Comparison of ENCODE assay signal across 8 mouse cellular contexts in genomic region chr19:29064451-29065102, GRCm38 (mm10). TPM values are rescaled to one million over a fixed set of nuclear protein-coding genes. Genes with fewer than 3 reads are reported as not detected.
DNase-seq lines count a peak whose midpoint lies in the region; ATAC-seq and TF ChIP-seq lines count a peak whose summit lies in the region.

No protein-coding gene starts in this region.

- DNase-seq in lung, adult 2 months, result peak; percentile 45
- no peak for DNase-seq in lung, postnatal 25 days (ENCODE audit: low spot score)
- peak; percentile 92 for DNase-seq in c-Kit-positive CD71-positive TER-119-positive erythroid progenitor cells, embryonic 14.5 days (ENCODE audit: low spot score)
- peak; percentile 60 for DNase-seq in heart, adult 8-10 months (ENCODE audit: low spot score)
- DNase-seq in kidney, postnatal 0 days (ENCODE audit: low spot score), result peak; percentile 20
- peak; percentile 35 for DNase-seq in thymus, postnatal 14 days
- DNase-seq in left cerebral cortex, postnatal 10 days (ENCODE audit: extremely low spot score in 1 of 2, low spot score in 2 of 2), result no peak

- ATAC-seq in kidney, postnatal 0 days (replicated peaks; ENCODE audit: low FRiP score, low read depth), result no peak
- ATAC-seq in midbrain, embryonic 12.5 days (ENCODE audit: low FRiP score, low read depth), result 0 out of 2 replicates have a peak, but pooled peaks have one; percentile 20

- no peaks in the 10 kb centered on the region for H3K27me3 ChIP-seq in kidney, postnatal 0 days (ENCODE audit: insufficient read depth, low read length)
- H3K27me3 ChIP-seq in midbrain, embryonic 12.5 days, result no peaks in the 10 kb centered on the region

- peak overlapping the region; percentile 44 for H3K4me2 ChIP-seq in kidney, postnatal 0 days (ENCODE audit: low read length)
- no peak overlapping the region for H3K4me2 ChIP-seq in midbrain, embryonic 12.5 days (replicated peaks)

- no peaks in the 10 kb centered on the region for H3K36me3 ChIP-seq in kidney, postnatal 0 days (ENCODE audit: insufficient read depth, low read length)
- H3K36me3 ChIP-seq in midbrain, embryonic 12.5 days, result no peaks in the 10 kb centered on the region

- H3K9me3 ChIP-seq in kidney, postnatal 0 days (replicated peaks; ENCODE audit: low read length), result no peaks in the 10 kb centered on the region
- H3K9me3 ChIP-seq in midbrain, embryonic 12.5 days, result no peaks in the 10 kb centered on the region

- H3K9ac ChIP-seq in kidney, postnatal 0 days (ENCODE audit: low read depth, low read length), result no peak overlapping the region
- H3K9ac ChIP-seq in midbrain, embryonic 12.5 days (replicated peaks), result no peak overlapping the region

- 0 out of 2 replicates have a peak overlapping the region, but pooled peaks have one; percentile 56 for H3K27ac ChIP-seq in kidney, postnatal 0 days
- H3K27ac ChIP-seq in midbrain, embryonic 12.5 days (replicated peaks), result no peak overlapping the region

- no peak for TF ChIP-seq CTCF in lung, adult 2 months (IDR thresholded peaks at IDR 0.05; ENCODE audit: insufficient read depth, low read length)
- peak; percentile 14; the same call in 1 of the 2 replicates for TF ChIP-seq CTCF in kidney, postnatal 0 days (IDR thresholded peaks at IDR 0.05; ENCODE audit: low read depth)

- intact Hi-C loops in left cerebral cortex, postnatal 10 days (cut with DNase I), result loop anchor here (2.0 to 10.0 kb wide), 3 partner anchors 190 to 438 kb away; partner anchors contain the start of gene Jak2

- H3K4me1 ChIP-seq in lung, adult 2 months (ENCODE audit: control insufficient read depth, insufficient read depth, low read length), result peaks cover 3% of the 10 kb centered on the region; the same call in 1 of the 2 replicates
- peaks cover 7% of the 10 kb centered on the region; the same call in 1 of the 2 replicates for H3K4me1 ChIP-seq in kidney, postnatal 0 days (replicated peaks; ENCODE audit: insufficient read depth, low read length)
- peaks cover 4% of the 10 kb centered on the region for H3K4me1 ChIP-seq in midbrain, embryonic 12.5 days

- TF ChIP-seq POLR2A in lung, adult 2 months (IDR thresholded peaks at IDR 0.05; ENCODE audit: borderline replicate concordance, extremely low read depth, low read depth, low read length), result no peak

- WGBS in lung, adult 2 months, result 28% methylated on average over 9 of the region's 9 CpGs
- WGBS in kidney, postnatal 0 days, result 53% methylated on average over 9 of the region's 9 CpGs
- WGBS in midbrain, embryonic 12.5 days, result 70% methylated on average over 9 of the region's 9 CpGs

- H3K4me3 ChIP-seq in lung, adult 2 months (replicated peaks; ENCODE audit: extremely low read depth, low read depth, low read length), result no peak overlapping the region
- H3K4me3 ChIP-seq in kidney, postnatal 0 days (replicated peaks; ENCODE audit: low read depth, low read length), result no peak overlapping the region
- H3K4me3 ChIP-seq in midbrain, embryonic 12.5 days, result no peak overlapping the region

RNA-seq across cellular contexts. Expression of gene Ak3, which starts 16.8 kb away (rescaled TPM):
- polyA plus RNA-seq in lung, adult 2 months (2012; rRNA removed), result 69.3 and 73.6 TPM in 2 replicates
- 100 to 1,000 TPM in 2 of 4 experiments, 10 to 100 TPM in 2; 76.6 to 102 (median 91.8) TPM for total RNA-seq in heart, adult 8-10 months (2022)
- 105 and 115 TPM in 2 replicates for polyA plus RNA-seq in kidney, postnatal 0 days (2015; fragmentation: Nextera tagmentation; extraction: Ambion mirVana)
- polyA plus RNA-seq in midbrain, embryonic 12.5 days (2016; fragmentation: Nextera tagmentation; extraction: Ambion mirVana), result 77.2 and 78.0 TPM in 2 replicates
- total RNA-seq in left cerebral cortex, postnatal 10 days (2021), result 10 to 100 TPM; 43.5 to 46.5 TPM

RNA-seq across cellular contexts. Expression of gene Rcl1, which starts 36.6 kb away (rescaled TPM):
- polyA plus RNA-seq in lung, adult 2 months (2012; rRNA removed), result 12.3 and 14.1 TPM in 2 replicates
- total RNA-seq in heart, adult 8-10 months (2022), result 1 to 10 TPM; 4.4 to 6.6 (median 5.8) TPM
- 42.7 and 48.4 TPM in 2 replicates for polyA plus RNA-seq in kidney, postnatal 0 days (2015; fragmentation: Nextera tagmentation; extraction: Ambion mirVana)
- polyA plus RNA-seq in midbrain, embryonic 12.5 days (2016; fragmentation: Nextera tagmentation; extraction: Ambion mirVana), result 35.3 and 41.0 TPM in 2 replicates
- 10 to 100 TPM; 19.6 to 19.8 TPM for total RNA-seq in left cerebral cortex, postnatal 10 days (2021)

Comparison
In these comparisons a context has a peak if more than half of its experiments do, and no peak if none do; other contexts are left out.
1. DNase-seq: peak in lung, adult 2 months (single experiment), c-Kit-positive CD71-positive TER-119-positive erythroid progenitor cells, embryonic 14.5 days (single experiment), heart, adult 8-10 months (single experiment), kidney, postnatal 0 days (single experiment) and thymus, postnatal 14 days (single experiment); none in lung, postnatal 25 days (single experiment) and left cerebral cortex, postnatal 10 days (0 of 2).